Mouse (Mus musculus) frontal cortex, postnatal 36 days (tissue): ENCODE data around the gene Cox20.
A peak's percentile ranks its signal among the peaks of the same experiment; 100 is the strongest.
"Not testable (repeated sequence)": the region's sequence is repeated elsewhere in the genome, so short reads cannot be mapped to it uniquely, and the experiment has no call there.

ENCODE experiments used
- DNase-seq, 2 experiments: peaks; one replicate each; pipeline ENCODE4 v3.0.0; 2022; ENCODE audit warnings: low spot score in 2 of 2

Cox20 gene

DNA sequence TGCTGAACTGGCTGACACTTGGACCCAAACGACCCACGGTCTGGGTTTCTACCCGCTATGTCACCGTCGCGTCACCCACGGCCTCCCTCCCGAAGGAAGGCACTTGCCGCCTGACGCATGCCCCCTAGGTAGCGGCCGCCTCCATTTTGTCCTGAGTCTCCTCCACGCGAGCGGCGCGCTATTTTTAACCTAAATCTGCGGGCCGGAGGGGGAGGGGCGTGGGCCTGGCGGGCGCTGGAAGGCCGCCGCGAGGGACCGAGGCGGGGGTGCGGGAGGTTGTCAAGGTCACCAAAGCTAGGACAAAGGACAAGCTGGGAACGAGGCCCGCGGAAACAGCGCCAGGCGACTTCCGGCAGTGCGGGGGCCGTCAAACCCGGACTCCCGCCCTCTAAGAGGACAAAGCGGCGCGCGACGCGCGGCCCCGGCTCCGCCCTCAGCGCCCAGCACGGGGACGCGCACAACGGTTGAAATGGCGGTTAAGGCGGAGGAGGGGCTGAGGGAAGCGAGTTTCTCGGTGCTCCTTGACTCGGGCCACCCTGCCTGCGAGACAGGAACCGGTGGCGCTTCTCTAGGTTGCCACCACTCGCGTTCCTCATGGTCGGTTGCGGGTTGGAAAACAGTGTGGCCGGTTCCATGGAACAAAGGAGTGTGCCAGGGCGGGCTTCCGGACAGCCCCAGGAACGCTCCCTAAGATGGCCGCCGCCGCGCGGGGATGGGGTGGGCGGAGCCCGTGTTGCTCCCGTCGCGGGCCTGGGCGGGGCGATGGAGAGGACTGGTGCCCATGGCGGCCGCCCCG lies at the start of gene Cox20:
Gene Cox20 (plus strand): TSS at position 742 of the 796 bp plus-strand sequence.
- peak; percentile 95 to 96 for DNase-seq

DNA sequence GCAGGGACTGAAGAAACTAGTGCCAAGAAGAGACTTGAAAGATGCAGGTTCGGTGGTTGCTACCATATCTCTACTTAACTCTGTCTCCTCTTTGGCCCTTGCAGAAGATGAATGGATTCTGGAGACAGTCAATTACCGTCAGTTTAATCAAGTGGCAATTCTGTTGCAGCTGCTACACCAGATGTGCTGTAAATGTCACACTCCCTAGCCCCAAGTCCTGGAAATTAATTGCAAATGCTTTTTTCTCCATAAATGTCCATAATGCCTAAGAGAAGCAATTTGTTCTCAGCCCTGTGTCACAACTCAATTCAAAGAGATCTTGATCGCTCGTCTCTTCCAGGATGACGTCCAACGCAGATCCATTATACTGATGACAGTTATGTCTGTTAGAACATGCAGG lies 48.3 kb upstream of the Cox20 start:
- DNase-seq = no peak

DNA sequence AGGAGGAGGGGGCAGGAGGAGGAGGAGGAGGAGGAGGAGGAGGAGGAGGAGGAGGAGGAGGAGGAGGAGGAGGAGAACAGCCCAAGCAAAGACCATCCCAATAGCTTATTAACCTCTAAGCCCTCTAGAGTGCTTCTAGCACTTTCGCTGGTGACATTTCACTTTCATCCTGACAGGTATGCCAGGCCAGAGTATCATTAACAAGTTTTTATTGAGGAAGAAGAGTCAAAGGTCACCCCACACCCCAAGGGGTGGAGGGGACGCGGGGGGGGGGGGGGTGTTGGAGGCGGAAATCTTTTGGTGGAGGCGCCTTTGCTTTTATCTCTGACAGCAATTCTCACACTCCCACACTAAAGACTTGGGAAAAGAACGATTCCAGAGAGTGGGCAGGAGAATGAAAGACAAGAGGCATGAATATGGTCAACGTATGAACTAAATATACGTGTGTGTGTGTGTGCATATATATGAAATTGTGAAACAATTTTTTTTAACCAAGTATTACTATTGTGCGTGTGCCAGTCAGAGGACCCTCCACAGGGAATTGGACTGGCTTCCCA lies 43.7 kb upstream of the Cox20 start:
- DNase-seq = peak in 1 of 2 experiments; percentile 28

DNA sequence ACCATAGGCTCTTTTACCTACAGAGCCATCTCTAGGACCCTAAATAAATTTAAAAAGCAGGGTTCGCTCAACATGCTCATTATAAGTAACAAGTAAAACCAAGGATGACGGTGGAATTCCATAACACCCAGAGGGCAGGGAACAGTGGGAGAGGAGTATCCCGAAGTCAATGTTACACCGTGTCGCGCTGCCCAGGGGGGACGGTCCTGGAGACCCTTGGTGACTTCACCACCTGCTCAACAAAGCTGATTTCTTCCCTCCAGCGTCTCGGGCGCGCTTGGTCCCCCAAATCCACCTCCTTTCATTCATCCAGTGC lies 43.2 kb upstream of the Cox20 start:
- no peak for DNase-seq

DNA sequence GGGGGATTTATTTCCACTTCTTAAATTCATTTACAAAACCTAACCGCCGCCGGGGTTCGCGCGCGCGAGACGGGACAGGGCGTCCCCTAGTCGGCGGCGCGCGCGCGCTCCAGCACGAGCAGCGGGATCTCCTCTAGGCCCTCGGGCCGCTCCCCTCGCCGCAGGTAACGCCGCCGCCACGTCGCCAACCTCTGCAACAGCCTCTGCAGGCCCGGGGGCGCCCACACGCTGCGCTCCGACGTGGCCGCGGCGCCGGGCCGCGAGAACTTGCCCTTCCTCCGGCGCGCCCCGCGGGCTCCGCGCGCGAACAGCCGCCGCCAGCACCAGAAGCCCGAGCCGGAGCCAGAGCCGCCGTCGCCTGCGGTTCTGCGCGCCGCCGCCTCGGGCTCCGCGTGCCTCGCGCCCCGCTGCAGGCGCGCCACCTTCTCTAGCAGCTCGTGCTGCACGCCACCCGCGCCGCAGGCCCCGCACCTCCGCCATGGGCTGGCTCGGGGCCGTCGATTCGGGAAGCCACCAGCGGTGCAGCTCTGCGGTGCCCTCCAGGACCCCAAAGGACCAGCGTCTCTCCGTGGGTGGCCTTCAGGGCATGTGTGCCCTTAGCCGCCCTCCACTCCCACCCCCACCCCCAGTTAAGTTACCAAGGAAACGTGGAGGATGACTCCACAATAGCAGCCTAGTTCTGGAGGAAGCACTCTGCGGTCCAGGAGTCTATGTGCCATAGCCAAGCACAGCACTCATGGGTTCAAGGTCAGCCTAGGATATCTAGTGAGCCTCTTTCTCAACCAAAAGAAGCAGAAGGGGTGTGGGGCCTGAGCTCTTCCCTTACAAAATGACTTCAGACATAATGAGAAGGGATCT lies 42.6 kb upstream of the Cox20 start:
- DNase-seq = peak; percentile 74 to 83

DNA sequence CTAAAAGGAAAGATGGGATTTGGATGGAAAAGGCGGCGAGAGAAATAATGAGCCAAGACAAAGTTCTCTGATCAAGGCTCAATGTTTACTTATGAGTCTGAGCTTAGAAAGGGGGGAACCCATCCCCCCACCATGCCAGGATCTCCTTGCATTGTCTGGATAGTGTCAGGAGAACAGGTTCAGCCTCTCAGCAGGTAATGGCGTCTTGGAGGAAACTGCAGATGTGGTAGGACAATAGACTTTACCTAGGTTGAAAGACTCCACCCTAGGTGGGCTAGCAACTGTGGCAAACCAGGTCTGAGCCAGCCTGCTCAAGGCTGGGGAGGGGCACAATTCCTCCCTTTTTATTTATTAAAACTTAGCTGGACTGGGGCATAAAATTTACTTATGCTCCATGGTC lies 35.6 kb upstream of the Cox20 start:
- DNase-seq = not testable (repeated sequence)

DNA sequence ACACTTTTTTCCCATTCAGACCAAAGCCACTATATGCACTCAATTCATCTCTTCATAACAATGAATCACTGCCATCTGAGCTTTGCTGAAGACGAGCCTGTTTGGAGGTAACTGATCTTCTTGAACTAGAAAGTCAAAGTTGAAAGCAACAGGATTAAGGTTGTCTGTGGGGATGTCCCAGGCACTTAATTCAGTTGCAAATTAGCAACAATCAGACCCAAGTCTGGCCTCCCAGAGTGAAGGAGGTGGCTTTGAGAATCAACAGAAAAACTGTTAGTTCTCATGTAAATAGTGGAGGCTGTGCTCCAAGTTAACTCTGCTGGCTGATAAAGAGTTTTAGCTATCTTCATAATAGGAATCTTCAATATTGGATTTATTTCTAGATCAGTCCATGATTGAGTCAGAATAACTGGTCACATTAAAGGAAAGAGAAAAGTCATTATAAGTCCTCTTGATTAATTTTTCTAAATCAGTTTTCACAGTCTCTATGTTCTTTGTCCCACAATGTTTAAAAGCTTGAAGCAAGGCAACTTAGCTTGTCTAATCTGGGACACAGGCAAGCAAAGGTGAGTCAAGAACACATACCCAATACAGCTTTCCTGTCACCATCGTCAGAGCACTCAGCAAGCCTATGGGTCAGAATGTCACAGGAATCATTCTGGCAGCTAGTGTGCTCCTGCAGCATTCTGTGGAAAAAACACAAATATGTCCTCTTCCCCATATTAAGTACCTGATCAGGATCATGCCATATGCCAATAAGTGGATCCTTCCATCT lies 34.8 kb upstream of the Cox20 start:
- no peak for DNase-seq

DNA sequence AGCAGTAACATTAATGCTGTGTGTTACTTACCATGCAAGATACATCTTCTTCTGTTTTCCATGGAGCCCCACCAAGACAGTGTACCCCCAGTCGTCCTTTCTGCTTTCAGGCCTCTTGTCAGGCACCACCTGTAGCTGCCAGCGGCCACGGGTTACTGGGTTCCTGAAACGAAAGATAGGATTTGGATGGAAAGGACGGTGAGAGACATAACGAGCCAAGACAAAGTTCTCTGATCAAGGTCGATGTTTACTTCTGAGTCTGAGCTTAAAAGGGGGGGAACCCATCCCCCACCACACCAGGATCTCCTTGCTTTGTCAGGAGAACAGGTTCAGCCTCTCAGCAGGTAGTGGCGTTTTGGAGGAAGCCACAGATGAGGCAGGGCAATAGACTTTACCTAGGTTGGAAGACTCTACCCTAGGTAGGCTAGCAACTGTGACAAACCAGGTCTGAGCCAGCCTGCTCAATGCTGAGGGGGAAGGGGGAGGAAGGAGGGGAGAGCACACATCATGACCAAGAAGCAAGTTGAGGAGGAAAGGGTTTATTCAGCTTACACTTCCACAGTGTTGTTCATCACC lies 31.2 kb upstream of the Cox20 start:
- no peak for DNase-seq

DNA sequence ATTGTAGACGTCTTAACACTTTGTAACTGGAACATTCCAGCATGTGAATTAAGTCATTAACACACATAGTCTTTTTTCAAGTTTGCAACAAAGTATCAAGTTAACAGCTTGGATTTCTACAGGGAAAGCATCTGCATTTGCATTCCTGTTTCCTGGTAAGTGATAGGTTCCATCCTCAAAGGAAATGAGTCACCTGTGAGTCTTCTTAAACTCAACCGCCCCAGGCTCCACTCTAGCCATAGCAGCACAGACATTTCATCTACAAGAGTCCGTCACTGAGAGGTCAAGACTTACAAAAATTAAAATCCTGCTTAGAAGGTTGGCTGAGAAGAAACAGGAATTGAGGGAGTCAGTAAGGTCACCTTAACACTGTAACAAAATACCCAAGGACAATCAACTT lies 27.2 kb upstream of the Cox20 start:
- DNase-seq = no peak

DNA sequence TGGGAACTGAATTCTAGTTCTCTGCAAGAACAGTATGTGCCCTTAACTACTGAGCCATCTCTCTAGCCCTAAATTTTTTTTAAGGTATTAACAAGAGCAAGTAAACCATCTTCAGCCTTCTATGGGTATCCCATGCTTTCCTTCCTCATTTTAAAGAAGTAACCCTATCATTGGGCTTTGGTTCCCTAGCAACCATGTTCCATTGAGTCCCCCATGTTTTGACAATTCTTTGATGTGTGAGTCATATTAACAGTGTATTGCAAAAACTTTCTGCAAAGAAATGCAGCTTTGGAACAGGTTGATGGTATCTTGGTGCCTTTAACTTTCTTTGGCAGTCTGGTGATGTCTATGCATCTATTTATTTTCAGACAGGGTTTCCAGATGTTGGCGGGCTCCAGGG lies 24.9 kb upstream of the Cox20 start:
- no peak for DNase-seq

DNA sequence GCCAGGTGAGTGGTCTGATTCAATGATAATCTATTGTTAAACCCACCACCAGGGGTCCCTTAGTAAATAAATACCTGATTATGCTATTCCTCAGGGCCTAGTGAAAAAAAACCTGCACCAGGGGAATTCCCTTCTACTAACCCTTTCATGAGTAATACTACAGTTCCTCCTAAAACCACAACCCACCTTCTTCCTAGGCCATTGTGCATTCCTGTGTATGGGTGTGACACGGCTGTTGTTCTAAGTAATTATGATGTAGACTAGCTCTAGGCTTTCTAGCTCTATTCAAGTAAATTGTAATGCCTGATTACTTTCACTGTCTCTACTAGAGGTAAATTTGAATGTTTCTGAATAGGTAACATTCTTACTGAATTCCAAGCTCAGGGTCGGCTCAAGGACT lies 17.7 kb upstream of the Cox20 start:
- not testable (repeated sequence) for DNase-seq

DNA sequence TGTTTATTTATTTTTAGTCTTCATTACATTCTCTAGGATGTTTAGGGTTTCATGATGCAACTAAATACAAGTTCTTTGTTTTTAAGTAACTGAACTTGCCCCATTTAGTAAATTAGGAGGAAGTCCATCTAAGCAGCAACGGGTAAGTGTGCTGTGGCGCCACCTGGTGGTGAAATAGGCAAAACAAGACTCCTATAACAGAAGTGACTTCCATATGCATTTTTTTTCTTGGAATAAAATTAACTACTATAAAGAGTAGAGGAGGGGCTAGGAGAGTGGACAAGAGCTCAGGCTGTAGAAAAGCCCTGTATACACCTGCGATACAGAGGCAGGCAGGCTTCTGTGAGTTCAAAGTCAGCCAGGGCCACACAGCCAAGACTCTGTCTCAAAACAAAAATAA lies 15.5 kb upstream of the Cox20 start:
- DNase-seq = peak; percentile 59 to 77

DNA sequence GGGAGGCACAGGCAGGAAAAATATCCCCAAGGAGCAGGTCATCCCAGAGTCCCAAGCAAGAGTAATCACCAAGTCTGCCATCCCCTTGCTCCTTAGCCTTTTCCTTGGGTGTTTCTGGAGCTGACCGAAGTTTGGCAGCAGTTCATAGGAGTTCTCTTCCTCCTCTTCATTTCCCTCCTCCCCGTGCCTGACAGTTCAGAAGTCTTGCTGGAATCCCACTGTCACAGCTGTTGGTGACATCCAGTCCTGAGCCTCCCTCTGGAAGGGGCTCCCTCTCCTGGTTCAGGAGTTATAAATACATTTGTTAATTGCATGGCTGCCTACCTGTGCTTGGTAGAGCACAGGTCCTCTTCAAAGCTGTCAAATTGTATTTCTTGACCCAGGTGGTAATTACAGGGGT lies 9.4 kb upstream of the Cox20 start:
- no peak for DNase-seq

DNA sequence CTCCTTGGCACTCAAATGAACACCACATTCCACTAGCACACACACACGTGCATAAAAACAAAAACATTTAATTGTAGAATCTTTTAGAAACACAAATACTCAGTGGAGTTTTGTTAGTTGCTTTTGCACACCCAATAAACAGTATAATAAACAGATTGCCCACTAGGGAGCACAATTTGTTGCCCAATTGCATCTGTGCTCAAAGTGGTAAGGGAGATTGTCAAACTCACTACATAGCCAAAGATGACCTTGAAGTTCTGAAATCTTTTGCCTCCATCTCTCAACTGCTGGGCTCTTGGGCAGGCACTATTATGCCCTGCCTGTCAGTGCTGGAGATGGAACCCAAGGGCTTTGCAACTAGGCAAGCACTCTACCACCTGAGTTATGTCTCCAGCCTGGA lies 8.8 kb upstream of the Cox20 start:
- no peak for DNase-seq

DNA sequence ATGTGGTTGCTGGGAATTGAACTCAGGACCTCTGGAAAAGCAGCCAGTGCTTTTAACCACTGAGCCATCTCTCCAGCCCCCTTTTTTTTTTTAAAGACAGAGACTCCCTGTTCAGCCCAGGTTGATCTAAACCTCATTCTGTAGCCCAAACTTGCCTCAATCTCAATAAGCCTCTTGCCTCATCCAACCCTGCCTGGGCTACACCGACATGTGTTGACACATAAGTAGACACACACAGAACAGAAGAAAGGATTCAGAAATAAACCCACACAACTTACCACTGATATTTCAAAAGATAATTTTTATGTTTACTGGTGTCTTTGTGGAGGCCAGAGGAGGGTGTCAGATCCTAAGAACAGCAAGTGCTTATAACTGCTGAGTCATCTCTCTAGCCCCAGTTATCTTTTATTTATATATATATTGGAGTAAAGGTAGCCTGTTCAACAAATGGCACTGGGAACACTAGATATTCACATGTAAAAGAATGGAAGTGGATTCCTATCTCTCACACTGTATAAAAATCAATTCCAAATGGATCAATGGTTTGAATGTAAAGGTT lies 5.8 kb upstream of the Cox20 start:
- DNase-seq = no peak

DNA sequence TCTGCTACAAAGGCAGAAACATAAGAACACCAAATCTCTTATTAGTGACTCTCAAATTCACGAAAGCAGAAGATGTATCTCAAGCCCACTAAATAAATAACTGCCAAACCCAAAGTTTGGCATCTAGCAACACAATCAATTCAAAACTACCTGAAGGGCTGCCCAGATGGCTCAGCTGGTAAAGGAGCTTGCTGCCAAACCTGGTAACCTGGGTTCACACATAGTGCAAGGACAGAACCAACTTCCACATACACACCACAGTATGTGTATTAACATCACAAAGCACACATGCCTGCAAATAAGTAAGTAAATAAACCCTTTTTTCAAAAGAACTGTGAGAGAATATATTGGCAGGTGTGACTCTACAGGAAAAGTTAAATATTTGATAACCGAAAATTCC lies 4.7 kb upstream of the Cox20 start:
- no peak for DNase-seq

DNA sequence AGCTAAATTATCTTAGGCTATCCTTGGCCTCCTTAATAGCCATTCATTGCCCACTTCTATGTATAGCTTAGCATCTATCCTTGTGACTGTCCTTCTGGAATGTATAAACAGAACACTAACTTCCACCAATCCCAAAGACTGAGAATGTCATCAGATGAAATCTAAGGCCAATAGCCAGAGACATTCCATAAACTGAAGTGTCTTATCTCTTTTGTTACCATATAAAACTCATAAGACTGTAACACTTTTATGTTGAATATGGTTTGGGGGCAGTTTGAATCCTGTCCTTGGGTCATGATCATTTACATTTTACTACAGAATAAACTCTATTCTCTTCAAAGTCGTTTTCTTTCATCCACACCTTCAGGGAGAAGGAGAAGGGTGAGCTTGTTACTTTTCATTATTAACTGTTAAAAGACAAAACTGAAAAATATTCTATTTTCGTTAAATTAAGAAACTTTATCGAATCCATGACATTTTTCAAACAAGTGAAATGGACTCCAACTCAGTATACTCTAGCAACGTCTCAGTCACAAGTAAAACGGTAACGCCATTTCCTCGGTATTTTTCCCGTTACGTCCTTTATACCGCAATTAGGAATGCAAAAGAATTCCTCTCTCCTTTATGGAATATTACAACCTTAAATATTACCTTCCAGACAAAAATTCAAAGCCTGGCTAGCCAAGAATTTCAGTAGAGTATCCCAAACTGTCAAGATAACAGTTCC lies 1.5 kb upstream of the Cox20 start:
- DNase-seq = no peak

DNA sequence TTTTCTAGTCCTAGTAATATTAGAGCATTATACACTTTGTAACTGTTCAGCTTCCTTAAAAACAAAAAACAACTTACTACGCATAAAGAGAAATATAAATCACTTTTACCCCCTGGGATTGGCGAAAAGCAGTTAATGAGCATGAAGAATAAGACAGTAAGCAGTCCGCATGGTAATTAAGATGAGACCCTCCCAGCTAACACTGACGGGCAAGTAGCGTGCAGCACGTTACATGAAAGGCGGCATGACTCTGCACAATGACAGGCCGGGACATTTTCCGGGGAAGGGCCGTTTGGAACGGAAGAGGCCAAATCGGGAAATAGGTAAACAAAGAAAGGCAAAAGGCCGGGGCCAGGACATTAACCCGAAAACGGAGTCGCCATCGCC lies 935 bp upstream of the Cox20 start:
- no peak for DNase-seq

DNA sequence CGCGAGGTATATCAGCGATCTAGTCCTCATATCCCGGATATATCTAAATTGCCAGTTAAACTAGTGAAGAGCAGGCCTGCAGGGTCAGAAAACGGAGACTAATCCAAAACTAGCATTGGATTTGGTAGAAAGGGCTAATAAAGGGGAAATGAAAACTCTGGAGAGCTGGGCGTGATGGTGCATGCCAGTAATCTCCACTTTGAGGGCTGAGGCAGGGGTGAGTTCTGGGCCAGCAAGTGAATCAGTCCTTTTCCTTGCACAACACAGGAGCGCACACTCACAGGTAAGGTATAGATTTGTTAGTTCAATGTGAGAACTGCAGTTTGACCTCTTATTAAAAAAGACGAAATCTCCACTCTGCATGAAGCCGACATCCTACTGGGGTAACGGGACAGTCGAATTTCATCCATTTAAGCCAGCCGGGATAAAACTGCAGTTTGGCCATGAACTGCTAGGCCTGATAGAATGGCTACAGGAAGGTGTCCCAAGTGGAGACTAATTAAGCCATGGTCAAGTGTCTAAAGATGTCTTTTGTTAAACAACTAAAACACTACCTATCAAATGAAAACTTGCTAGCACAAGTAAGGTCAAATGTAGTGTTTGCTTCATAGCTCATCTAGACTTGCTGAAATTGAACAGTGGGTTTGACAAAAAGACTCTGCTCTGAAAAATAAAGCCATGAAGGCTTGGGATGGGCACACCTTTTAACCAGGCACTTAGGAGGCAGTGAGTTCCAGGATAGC lies 536 bp downstream of the Cox20 start:
- DNase-seq = peak; percentile 38 to 43
